Mouse (Mus musculus) frontal cortex, postnatal 36 days (tissue): ENCODE measurements around the gene Tdpoz1.
"Not testable (repeated sequence)": the region's sequence is repeated elsewhere in the genome, so short reads cannot be mapped to it uniquely, and the experiment has no call there.

ENCODE experiments used
- DNase-seq, 2 experiments: peaks; one replicate each; pipeline ENCODE4 v3.0.0; 2022; ENCODE audit warnings: low spot score in 2 of 2

Gene Tdpoz1

GRCm38 (mm10) chr3:93676210-93676609 lies at the start of gene Tdpoz1:
Tdpoz1 (minus strand) TSS chr3:93676310.
- DNase-seq, result not testable (repeated sequence)

DNA sequence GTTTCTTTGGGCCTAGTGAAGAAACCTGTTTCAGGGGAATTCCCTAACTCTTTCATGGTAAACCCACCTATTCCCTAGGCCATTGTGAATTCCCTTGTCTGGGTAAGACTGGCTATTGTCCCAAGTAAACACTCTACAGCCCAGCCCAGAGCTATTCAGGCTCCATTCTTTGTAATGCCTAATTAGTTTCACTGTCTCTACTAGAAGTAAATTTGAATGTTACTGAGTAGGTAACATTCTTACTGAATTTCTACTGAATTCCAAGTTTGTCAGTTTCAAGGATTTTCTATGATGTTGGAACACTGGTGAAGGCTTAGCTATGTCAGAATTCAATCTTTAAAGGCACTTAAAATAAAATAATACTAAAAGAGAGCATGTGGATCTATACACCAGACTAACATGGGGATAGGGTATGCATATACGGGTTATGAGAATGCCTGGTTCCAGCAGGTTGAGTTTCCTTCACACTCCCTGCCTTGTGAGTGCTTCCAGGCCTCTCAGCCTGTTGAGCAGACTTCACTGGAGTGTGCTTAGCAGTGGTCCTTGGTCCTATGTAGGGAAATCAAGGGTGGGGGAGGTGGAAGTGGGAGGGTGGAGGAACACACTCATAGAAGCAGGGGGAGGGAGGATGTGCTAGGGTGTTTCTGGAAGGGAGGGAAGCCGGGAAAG lies 33.0 kb upstream of the Tdpoz1 start:
- DNase-seq, result not testable (repeated sequence)

DNA sequence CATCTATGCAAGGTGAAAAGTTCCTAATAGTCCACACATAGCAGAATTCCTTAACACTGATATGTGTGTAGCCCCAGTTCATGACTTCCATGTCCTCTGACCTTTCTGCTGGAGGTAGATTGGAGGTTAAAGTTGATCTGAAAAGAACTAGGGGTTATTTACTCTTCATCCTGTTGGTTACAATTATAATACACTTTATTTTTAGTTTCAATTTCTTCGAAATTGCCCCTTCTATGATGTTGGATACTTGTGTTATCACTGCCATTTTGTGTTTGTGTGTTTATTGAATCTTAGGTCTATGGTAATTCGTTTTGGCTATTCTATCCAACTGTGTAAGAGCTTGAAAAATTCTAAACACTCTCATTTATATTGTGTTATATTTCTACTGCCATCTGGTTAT lies 16.9 kb upstream of the Tdpoz1 start, which contains the start of gene Gm37596:
Gm37596 (minus strand) TSS at position 101 of the 400 bp plus-strand sequence.
- DNase-seq, result not testable (repeated sequence)

GRCm38 (mm10) chr3:93670805-93671503 lies 5.2 kb downstream of the Tdpoz1 start:
- DNase-seq, result not testable (repeated sequence)

DNA sequence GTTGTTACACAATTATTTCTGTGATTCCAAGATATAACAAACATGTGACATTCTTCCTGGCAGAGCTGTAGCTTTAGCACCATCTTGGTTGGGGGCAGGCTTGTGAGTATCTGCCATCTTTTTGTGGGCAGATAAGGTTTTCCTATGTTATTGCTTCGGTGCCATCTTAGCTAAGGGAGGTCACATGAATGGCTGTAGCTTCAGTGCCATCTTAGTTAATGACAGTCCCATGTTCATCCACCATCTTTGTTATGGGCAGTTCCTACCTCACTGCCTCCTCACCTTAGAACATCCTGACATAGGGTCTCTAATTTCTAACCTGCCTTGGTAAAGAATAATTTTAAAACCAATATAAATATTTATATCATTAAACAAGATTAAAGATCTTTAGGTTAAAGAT lies 21.9 kb downstream of the Tdpoz1 start:
- no peak for DNase-seq

- DNase-seq, result no peak
Observed at GRCm38 (mm10) chr3:93652586-93652985, 23.5 kb downstream of the Tdpoz1 start, which contains the start of gene Tdpoz2. Tdpoz2 (minus strand) TSS chr3:93652686.

DNA sequence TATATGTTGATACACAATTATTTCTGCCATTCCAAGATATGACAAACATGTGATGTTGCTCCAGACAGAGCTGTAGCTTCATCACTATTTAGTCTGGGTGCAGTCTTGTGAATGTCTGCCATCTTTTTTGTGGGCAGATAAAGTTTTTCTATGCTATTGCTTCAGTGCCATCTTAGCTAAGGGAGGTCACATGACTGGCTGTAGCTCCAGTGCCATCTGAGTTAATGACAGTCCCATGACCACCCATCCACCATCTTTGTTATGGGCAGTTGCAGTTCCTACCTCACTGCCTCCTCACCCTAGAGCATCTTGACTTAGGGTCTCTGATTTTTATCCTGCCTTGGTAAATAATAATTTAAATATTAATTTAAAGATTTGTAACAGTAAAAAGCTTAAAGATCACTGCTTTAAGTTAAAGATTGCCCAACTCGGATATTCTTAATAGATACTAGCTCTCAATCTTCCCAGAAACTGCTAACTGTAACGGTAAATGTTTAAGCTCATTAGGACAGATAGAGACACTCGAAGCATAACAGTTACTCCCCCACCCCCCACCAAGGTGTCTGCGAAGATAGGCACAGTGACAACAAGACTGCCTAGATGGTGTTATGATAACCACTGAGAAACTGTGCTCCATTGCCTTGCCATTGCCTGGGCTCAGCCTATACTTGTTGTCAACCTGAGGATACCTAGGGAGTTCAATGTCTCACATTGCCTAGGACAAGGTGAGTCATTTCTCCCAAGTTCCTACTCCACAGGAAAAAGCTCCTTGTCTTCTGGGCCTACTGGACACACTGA lies 45.0 kb downstream of the Tdpoz1 start:
- not testable (repeated sequence) for DNase-seq
